Mouse (Mus musculus) liver, adult (tissue): ENCODE results near the gene Mlycd.

ENCODE experiments used
- GATA4 ChIP-seq: IDR thresholded peaks from 2 replicates; pipeline ENCODE4 v1.6.1; 2014; ENCODE audit warnings: mild to moderate bottlenecking, low read length; ENCODE audit not compliant: insufficient replicate concordance

Mlycd gene

GRCm38 (mm10) chr8:119394524-119395026 is at the start of gene Mlycd:
Gene Mlycd (plus strand): TSS chr8:119394878.
- no peak for TF ChIP-seq GATA4

GRCm38 (mm10) chr8:119345029-119345682 is 49.5 kb upstream of the Mlycd start:
- no peak for TF ChIP-seq GATA4

- TF ChIP-seq GATA4: no peak
Measured at GRCm38 (mm10) chr8:119345683-119346075, 49.0 kb upstream of the Mlycd start.

GRCm38 (mm10) chr8:119351647-119352046 is 43.0 kb upstream of the Mlycd start:
- no peak for TF ChIP-seq GATA4

- no peak for TF ChIP-seq GATA4
Measured at GRCm38 (mm10) chr8:119352977-119353658, 41.6 kb upstream of the Mlycd start.

- no peak for TF ChIP-seq GATA4
Measured at GRCm38 (mm10) chr8:119353659-119354023, 41.0 kb upstream of the Mlycd start.

GRCm38 (mm10) chr8:119358175-119358574 is 36.5 kb upstream of the Mlycd start:
- no peak for TF ChIP-seq GATA4

GRCm38 (mm10) chr8:119358836-119359235 is 35.8 kb upstream of the Mlycd start:
- no peak for TF ChIP-seq GATA4

- TF ChIP-seq GATA4: no peak
Measured at GRCm38 (mm10) chr8:119360686-119361295, 33.9 kb upstream of the Mlycd start.

GRCm38 (mm10) chr8:119378476-119378875 is 16.2 kb upstream of the Mlycd start:
- TF ChIP-seq GATA4: no peak

GRCm38 (mm10) chr8:119380619-119381018 is 14.1 kb upstream of the Mlycd start:
- TF ChIP-seq GATA4: no peak

- no peak for TF ChIP-seq GATA4
Measured at GRCm38 (mm10) chr8:119384478-119384877, 10.2 kb upstream of the Mlycd start.

GRCm38 (mm10) chr8:119385854-119386253 is 8.8 kb upstream of the Mlycd start:
- no peak for TF ChIP-seq GATA4

- no peak for TF ChIP-seq GATA4
Measured at GRCm38 (mm10) chr8:119386988-119387387, 7.7 kb upstream of the Mlycd start.

GRCm38 (mm10) chr8:119394097-119394496 is 581 bp upstream of the Mlycd start:
- no peak for TF ChIP-seq GATA4

GRCm38 (mm10) chr8:119395072-119395950 is 633 bp downstream of the Mlycd start:
- TF ChIP-seq GATA4: no peak

GRCm38 (mm10) chr8:119398558-119398957 is 3.9 kb downstream of the Mlycd start:
- no peak for TF ChIP-seq GATA4
